Mouse (Mus musculus): ENCODE results near the gene Adck2.

- TF ChIP-seq POLR2A (IDR thresholded peaks at IDR 0.05; ENCODE audit: control insufficient read depth, low read depth, low read length) (peak; percentile 62), CTCF (IDR thresholded peaks at IDR 0.05; ENCODE audit: control insufficient read depth, insufficient read depth, insufficient replicate concordance, low read depth, low read length) (no peak)
Observed at GRCm38 (mm10) chr6:39557723-39558261, 15.9 kb upstream of the Adck2 start, which contains the start of gene Dennd2a.
